Mouse (Mus musculus): Measurements from ENCODE around the gene Spag9.

Gene Spag9

GRCm38 (mm10) chr11:93995720-93996305, at the start of gene Spag9:
Gene Spag9 (plus strand): TSS chr11:93996091.
- DNase-seq (ENCODE audit: low spot score): peak; percentile 94

- DNase-seq (ENCODE audit: low spot score): no peak
These were observed 46.9 kb upstream of the Spag9 start for GRCm38 (mm10) chr11:93948887-93949567.

DNA sequence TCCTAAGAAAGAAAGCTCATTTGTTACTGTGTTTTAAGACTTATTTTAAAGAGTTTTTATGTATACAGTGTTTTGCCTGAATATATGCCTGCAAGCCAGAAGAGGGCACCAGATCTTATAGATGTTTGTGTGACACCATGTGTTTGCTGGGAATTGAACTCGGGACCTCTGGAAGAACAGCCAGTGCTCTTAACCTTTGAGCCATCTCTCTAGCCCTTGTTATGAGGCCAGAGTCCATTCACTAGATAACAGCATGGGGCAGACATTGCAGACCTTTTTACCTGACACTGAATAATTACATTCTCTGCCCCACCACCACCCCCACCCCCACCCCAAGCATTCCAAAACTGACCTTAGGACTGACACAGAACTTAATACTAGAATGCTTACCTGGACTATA, 45.8 kb upstream of the Spag9 start:
- no peak for DNase-seq (ENCODE audit: low spot score)

GRCm38 (mm10) chr11:93952376-93952775, 43.5 kb upstream of the Spag9 start:
- no peak for DNase-seq (ENCODE audit: low spot score)

DNA sequence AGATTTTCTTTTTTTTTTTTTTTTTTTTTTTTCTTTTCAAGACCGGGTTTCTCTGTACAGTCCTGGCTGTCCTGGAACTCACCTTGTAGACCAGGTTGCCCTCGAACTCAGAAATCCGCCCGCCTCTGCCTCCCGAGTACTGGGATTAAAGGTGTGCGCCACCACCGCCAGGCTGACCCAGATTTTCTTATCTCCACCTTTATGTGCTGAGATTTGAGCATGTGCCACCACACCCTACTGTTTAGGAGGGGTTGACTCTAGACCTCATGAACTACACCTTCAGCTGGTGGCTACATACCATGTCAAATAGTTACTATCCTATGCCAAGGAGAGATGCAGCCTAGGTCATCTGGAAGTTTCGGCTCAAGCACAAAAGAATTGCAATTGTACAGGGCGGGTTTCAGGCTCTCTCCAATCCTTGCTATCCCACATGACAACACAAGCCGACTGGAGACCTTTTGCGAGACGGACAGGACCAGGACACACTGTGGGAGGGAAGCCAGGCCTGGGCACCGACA, 41.1 kb upstream of the Spag9 start:
- peak; percentile 33 for DNase-seq (ENCODE audit: low spot score)

GRCm38 (mm10) chr11:93955256-93956150, 40.4 kb upstream of the Spag9 start:
- DNase-seq (ENCODE audit: low spot score): peak; percentile 97

DNA sequence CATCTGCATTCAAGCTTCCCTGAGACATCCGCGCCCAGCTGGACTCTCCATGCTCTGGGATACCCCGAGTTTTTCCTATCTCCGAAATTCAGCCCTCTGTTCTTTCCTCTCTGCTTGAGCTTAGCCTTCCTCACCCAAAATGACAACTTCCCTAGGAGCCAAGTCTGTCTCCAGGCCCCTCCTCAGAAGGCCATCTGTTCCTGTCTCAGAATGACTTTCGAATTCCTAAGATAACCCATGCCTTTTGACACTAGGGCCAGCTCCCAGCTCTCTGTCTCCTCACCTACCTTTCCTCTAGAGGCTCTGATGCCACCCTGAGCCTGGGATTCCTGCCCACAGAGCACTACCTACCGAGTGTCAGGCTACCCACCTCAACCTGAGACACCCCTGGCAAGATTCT, 39.7 kb upstream of the Spag9 start, which contains the start of gene Nme2:
TSS of gene Nme2 (minus strand) at position 101 of the 400 bp plus-strand sequence.
- DNase-seq (ENCODE audit: low spot score): no peak

DNA sequence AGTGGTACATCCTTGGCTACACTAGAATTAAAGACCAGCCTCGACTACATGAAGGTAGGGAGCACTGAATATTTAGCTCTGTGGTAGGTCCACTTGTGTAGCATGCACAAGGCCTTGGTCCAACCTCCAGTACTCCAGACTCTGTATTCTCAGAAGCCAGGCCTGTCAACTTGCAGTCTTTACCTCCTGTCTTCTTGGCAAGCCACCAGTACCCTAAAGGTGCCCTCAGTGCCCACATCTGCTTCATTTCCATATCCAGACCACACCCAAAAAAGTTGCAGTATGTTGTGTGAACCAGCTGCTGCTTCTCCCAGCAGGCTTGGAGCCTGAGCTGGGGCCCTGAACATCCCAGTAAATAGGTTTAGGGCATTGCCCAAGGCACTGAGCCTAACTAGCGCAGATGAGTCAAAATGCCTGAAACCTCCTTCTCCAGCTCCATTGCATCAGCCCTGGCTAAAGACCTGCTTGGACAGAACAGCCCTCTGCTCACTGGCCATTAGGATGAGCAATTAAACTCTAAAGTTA, 38.8 kb upstream of the Spag9 start:
- DNase-seq (ENCODE audit: low spot score): no peak

DNA sequence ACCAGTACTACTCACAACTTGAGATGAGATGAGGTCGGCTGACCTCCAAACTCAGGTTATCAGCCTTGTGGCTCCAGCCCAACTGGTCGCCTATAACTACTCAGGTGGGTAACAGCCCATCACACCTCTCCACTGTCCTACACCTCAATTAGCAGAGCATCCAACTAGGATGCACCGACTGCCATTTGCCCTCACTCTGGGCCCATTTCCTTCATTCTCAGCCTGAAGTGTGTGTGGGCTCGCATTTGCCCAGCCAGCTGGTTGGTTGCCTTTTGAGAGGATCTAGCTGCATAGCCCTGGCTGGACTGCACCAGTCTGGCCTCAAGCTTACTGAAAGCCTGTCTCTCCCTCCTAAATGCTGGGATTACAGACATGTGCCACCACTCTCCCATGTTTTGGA, 38.1 kb upstream of the Spag9 start:
- DNase-seq (ENCODE audit: low spot score): no peak

DNA sequence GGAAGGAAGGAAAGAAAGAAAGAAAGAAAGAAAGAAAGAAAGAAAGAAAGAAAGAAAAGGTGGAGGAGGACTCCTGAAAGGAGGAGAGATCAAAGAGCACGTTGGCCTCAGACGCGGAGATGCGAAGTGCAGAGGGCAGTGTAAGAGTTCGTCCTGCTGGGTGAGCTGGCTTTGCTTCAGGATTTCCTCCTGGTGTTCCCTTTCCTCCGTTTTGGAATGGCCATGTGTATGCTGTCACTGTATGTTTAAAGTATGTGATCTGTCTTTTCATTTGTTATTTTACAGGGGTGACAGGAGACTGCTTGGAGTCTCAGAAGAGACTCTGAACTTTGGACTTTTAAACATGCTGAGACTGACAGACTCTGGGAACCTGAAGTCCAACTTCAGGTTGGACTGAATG, 34.4 kb upstream of the Spag9 start:
- DNase-seq (ENCODE audit: low spot score): no peak

- DNase-seq (ENCODE audit: low spot score): no peak
These were observed 32.9 kb upstream of the Spag9 start for GRCm38 (mm10) chr11:93963013-93963412.

- DNase-seq (ENCODE audit: low spot score): no peak
These were observed 30.5 kb upstream of the Spag9 start for GRCm38 (mm10) chr11:93965391-93965790.

- no peak for DNase-seq (ENCODE audit: low spot score)
These were observed 28.5 kb upstream of the Spag9 start for GRCm38 (mm10) chr11:93967381-93967780.

DNA sequence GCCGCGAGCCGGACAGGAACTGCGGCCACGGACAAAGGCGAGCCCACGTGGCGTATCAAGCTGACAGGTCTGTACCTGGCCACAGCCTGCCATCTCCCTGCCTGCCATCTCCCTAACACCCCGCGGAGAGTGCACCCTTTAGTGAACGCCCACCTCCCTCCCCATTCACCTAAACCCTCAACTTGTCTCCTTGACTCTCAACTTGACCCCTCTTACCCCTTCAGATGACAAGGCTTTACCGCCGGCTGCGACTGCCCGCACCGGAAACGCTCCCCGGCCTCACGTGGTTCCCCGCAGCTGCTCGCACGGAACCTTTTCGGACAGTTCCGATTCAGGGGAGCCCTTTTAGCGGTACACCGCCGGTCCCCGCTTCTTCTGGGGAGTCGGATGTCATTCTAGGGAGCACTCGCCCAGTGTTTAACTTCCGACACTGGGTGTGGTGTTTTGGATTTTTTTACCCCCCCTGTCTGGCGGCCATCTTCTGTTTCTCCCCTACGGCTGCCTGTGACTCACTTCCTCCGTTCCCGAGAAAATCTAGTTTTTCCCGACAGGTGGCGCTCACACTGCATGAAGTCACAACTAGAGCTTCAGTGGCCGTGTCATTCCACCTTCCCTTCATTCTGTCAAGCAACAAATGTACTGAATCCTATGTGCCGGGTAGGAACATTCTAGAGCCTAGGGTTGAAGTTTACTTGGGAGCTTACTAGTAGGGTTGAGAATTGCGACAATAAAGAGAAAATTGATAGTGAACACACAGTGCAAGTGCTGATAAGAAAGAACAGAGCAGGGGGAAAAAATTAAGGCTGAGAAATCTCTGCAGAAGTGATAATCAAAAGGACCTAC, 27.7 kb upstream of the Spag9 start, which contains the start of the genes Gm20390 and Nme1:
TSS of gene Gm20390 (minus strand) at position 289 of the 843 bp plus-strand sequence.
TSS of gene Nme1 (minus strand) at position 517 of the 843 bp plus-strand sequence.
- DNase-seq (ENCODE audit: low spot score): peak; percentile 98

- DNase-seq (ENCODE audit: low spot score): no peak
These were observed 27.1 kb upstream of the Spag9 start for GRCm38 (mm10) chr11:93968848-93969128.

GRCm38 (mm10) chr11:93969171-93969570, 26.7 kb upstream of the Spag9 start:
- DNase-seq (ENCODE audit: low spot score): no peak

DNA sequence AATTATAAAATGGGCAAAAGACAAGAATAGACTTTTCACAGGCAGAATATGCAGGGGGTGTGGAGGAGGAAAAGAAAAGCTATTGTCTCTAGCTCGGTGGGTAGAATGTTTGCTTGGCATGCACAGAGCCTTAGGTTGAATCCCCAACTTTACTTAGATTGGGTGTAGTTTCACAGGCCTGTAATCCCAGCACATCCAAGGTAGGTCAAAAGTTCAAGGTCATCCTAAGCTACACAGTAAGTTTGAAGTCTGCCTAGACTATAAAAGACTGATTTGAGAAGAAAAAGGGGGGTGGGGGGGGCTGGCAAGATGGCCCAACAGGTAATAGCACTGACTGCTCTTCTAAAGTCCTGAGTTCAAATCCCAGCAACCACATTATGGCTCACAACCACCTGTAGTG, 26.1 kb upstream of the Spag9 start:
- no peak for DNase-seq (ENCODE audit: low spot score)

GRCm38 (mm10) chr11:93972951-93973350, 22.9 kb upstream of the Spag9 start:
- no peak for DNase-seq (ENCODE audit: low spot score)

- no peak for DNase-seq (ENCODE audit: low spot score)
These were observed 16.3 kb upstream of the Spag9 start for GRCm38 (mm10) chr11:93979502-93980049.

DNA sequence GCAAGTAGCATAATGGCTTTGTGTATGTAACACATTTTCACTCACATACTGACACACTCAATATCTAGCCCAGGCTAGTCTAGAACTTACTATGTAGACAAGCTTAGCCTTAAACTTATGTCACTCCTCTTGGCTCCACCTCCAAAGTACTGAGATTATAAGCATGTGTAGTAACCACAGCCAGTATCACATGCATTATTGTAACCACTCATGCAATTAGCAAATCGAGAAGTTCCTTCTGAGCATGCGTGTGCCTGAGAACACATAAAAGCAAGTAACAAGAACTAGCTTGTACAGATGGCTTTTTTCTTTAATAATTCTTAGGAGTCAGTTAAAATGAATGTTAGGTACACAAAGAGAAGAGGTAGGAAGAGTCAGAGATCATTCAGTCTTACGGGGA, 11.3 kb upstream of the Spag9 start:
- DNase-seq (ENCODE audit: low spot score): no peak

DNA sequence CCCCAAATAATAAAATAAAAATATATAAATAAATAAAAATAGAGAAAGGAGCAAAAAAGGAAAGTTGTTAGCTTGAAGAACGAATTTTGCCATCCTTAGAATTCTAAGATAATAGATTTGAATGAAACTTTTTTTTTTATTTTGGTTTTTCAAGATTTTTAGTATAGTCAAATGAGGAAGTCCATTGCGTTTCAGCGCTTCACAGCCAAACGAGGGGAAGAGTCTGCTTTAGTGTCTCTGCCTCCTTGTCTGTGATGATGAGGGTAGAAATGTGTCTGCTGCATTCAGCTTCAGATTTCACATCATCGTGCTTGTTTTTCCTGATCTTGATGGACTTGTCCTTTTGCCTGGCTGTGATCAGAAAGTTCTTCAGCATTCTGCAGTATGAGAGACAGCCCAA, 10.6 kb upstream of the Spag9 start:
- DNase-seq (ENCODE audit: low spot score): no peak
